Mouse (Mus musculus) liver, embryonic 15.5 days (tissue): ENCODE measurements around the gene Cldn16. TPM values are rescaled to one million over a fixed set of nuclear protein-coding genes. Genes with fewer than 3 reads are reported as not detected.

Experiments
- ATAC-seq: fragments of 200-750 bp; cut with Nextera tagmentation; 2 replicates; pipeline ENCODE4 v1.8.0; 2017; ENCODE audit warnings: moderate number of reproducible peaks, mild to moderate bottlenecking, moderate library complexity; ENCODE audit not compliant: insufficient read depth
- H3K27ac ChIP-seq: fragments of 300-500 bp; sonication (generic); replicated peaks from 2 replicates; pipeline ENCODE4 v1.5.1; 2015; ENCODE audit warnings: mild to moderate bottlenecking, inconsistent platforms
- H3K27me3 ChIP-seq: fragments of 300-500 bp; sonication (generic); 2 replicates; pipeline ENCODE4 v1.6.1; 2015; ENCODE audit warnings: mild to moderate bottlenecking, inconsistent platforms
- H3K36me3 ChIP-seq: fragments of 300-500 bp; sonication (generic); replicated peaks from 2 replicates; pipeline ENCODE4 v1.6.1; 2015; ENCODE audit warnings: moderate library complexity, mild to moderate bottlenecking, inconsistent platforms
- H3K4me1 ChIP-seq: fragments of 300-500 bp; sonication (generic); replicated peaks from 2 replicates; pipeline ENCODE4 v1.6.1; 2015; ENCODE audit warnings: inconsistent platforms
- H3K4me2 ChIP-seq: fragments of 300-500 bp; sonication (generic); 2 replicates; pipeline ENCODE4 v1.6.1; 2015; ENCODE audit warnings: moderate library complexity, mild to moderate bottlenecking, inconsistent platforms
- H3K4me3 ChIP-seq: fragments of 300-500 bp; sonication (generic); replicated peaks from 2 replicates; pipeline ENCODE4 v1.5.1; 2015; ENCODE audit warnings: mild to moderate bottlenecking, inconsistent platforms
- H3K9ac ChIP-seq: fragments of 300-500 bp; sonication (generic); 2 replicates; pipeline ENCODE4 v1.6.1; 2015; ENCODE audit warnings: moderate library complexity, mild to moderate bottlenecking, inconsistent platforms
- H3K9me3 ChIP-seq: fragments of 300-500 bp; sonication (generic); replicated peaks from 2 replicates; pipeline ENCODE4 v1.6.1; 2016; ENCODE audit warnings: inconsistent platforms
- WGBS: fragments of 180-500 bp; shearing (Covaris S2); methylation state at CpG from one replicate; pipeline ENCODE4 v1.1.7; 2015; ENCODE audit warnings: mixed read lengths; ENCODE audit not compliant: insufficient replicate concordance; 5-methylcytosine and 5-hydroxymethylcytosine counted together
- polyA plus RNA-seq: library from polyadenylated mRNA; unstranded; fragments of >200 nt; fragmentation: Nextera tagmentation; extraction: Ambion mirVana; gene quantifications from 2 replicates; pipeline ENCODE4 v1.2.1, GENCODE M21; 2015

Cldn16 gene
- polyA plus RNA-seq, result not detected in 2 replicates

DNA sequence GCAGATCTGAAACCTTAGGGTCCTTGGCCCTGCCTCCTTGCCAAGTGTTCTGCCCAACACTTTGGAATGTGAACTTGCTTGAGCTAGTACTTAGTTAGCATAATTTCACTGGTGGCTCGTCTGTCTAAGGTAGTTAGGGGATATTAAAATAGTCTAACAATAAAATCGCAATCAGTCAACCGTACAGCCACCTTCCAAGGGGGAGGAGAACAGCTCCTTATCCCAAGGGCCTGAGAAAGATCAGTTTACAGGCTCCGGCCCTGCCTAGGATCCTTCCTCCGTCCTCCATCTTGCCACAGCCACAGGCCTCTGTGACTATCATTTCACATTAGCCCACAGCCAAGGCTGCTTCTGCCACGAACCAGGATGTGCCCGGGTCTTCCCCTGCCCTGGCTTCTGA is at the start of gene Cldn16:
Gene Cldn16, plus strand, starts transcription at position 301 of the 400 bp plus-strand sequence.
- no peak within 1 kb of the TSS for H3K27ac ChIP-seq
- H3K4me2 ChIP-seq, result no peak within 1 kb of the TSS
- H3K9me3 ChIP-seq, result no peaks in the 10 kb centered on the region
- WGBS, result 69% methylated on average over 7 of the region's 7 CpGs
- H3K27me3 ChIP-seq, result no peaks in the 10 kb centered on the region
- H3K4me3 ChIP-seq, result no peak within 1 kb of the TSS
- H3K4me1 ChIP-seq, result no peaks in the 10 kb centered on the region
- no peak for ATAC-seq
- H3K9ac ChIP-seq, result no peak within 1 kb of the TSS
- no peaks in the 10 kb centered on the region for H3K36me3 ChIP-seq

DNA sequence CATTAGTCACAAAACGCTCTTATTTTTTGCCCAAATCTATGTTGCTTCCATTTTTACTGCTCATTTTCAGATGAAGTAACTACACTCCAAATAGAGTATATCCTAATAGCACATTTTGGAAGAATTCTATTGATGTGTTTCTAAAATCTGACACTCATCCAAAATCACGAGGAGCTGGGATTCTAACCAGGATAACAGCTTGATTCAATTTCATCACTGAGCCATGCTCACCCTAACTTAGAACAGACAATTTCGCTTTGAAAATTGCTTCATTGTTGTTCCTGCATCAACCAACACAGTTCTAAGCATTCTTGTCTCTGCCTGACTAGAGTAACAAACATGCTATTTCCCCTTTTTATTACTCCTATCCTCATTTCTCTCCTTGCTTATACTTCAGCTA is 44.3 kb upstream of the Cldn16 start:
- WGBS, result 51% methylated on average over 3 of the region's 3 CpGs
- Histone ChIP-seq H3K27me3 (no peaks in the 10 kb centered on the region), H3K4me3 (no peak overlapping the region), H3K4me1 (no peaks in the 10 kb centered on the region), H3K27ac (no peak overlapping the region), H3K4me2 (no peak overlapping the region), H3K9ac (no peak overlapping the region), H3K36me3 (no peaks in the 10 kb centered on the region), H3K9me3 (no peaks in the 10 kb centered on the region)
- ATAC-seq, result no peak

DNA sequence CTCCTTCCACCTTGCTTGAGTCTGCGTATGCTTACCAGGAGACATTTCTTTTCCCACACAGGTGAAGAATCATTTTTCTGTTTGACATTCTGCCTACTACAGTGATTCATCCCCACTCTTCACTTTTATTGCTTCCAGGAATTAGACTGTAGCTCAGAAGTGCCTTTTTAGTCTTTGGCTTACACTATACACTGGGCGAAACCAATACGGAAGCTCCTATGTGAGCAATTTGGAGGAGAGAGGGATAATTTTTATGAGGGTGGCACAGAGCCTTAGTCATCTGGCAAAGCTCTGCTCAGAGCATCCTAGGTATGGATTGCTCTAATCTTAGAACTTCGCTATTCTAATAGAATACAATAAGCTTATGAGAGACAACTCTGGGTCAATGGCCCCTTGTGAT is 40.9 kb upstream of the Cldn16 start:
- no peak overlapping the region for H3K4me2 ChIP-seq
- ATAC-seq, result no peak
- H3K4me1 ChIP-seq, result no peaks in the 10 kb centered on the region
- no peaks in the 10 kb centered on the region for H3K36me3 ChIP-seq
- no peaks in the 10 kb centered on the region for H3K9me3 ChIP-seq
- H3K9ac ChIP-seq, result no peak overlapping the region
- 76% methylated on average over 4 of the region's 4 CpGs for WGBS
- no peak overlapping the region for H3K27ac ChIP-seq
- no peak overlapping the region for H3K4me3 ChIP-seq
- H3K27me3 ChIP-seq, result no peaks in the 10 kb centered on the region

DNA sequence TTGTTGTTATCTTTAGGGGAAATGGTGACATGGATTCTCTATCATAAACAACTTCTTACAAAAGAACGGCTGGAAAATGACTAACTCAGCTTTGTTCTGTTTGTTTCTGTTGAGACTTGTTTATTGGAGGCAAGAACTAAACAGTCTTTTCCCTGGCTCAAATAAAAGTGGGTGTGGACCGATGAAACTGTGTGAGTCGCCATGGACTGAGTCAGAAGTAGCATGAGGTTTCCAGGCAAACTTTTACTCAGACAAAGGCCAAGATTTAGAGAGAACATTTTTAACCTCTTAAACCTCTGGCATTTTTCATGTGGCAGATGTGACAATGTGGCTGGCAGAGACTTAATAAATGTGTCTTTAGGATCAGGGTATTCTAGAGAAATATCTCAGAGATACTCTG is 32.7 kb upstream of the Cldn16 start:
- H3K9me3 ChIP-seq, result no peaks in the 10 kb centered on the region
- 49% methylated on average over 3 of the region's 3 CpGs for WGBS
- no peak for ATAC-seq

DNA sequence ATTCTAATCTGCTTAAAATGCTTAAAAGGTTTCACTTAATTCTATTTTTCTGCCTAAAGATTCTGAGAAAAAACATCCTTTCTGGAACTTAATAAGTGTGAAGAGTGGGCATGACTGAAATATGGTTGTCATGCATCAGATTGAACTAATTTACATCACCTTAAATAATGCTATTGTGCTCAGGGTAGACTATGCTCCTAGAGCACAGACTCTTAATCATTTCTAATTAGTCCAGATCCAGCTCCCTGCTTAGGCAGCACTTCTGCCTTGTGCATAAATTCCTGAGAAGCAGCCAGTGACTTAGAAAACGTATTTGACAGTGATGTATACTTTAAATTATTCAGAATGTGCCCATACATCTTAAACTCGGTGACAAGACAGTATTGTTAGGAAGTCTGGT is 29.4 kb upstream of the Cldn16 start:
- no peaks in the 10 kb centered on the region for H3K36me3 ChIP-seq
- H3K27ac ChIP-seq, result no peak overlapping the region
- no peaks in the 10 kb centered on the region for H3K27me3 ChIP-seq
- 34% methylated on average over 2 of the region's 2 CpGs for WGBS
- ATAC-seq, result no peak
- no peaks in the 10 kb centered on the region for H3K9me3 ChIP-seq
- H3K4me3 ChIP-seq, result no peak overlapping the region
- no peaks in the 10 kb centered on the region for H3K4me1 ChIP-seq
- H3K4me2 ChIP-seq, result no peak overlapping the region
- H3K9ac ChIP-seq, result no peak overlapping the region

More for the DNA sequence above, 32.7 kb upstream of the Cldn16 start:
- Histone ChIP-seq H3K4me3 (no peak overlapping the region), H3K27ac (no peak overlapping the region), H3K9ac (no peak overlapping the region), H3K4me1 (no peaks in the 10 kb centered on the region), H3K4me2 (no peak overlapping the region), H3K36me3 (no peaks in the 10 kb centered on the region), H3K27me3 (no peaks in the 10 kb centered on the region)

DNA sequence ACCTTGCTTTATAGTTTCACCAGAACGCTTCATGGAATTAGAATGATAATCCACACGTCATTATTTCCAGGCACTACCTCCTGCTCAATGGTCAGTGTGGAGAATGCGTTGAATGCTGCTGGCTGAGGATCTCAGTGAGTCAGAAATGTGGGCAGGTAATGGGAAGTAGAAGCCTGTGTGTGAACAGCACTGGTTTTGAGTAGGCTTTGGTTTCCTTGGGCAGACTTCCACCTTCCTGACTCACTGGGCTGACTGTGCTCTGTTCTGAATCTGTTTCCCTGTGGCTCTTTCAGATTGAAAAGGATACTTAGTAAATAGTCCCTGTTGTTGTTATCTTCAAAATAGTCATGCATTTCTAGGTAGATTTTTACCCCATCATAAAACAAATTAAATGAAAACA is 22.9 kb upstream of the Cldn16 start:
- Histone ChIP-seq H3K4me2 (no peak overlapping the region), H3K27me3 (no peaks in the 10 kb centered on the region), H3K4me3 (no peak overlapping the region), H3K9ac (no peak overlapping the region), H3K36me3 (no peaks in the 10 kb centered on the region), H3K9me3 (no peaks in the 10 kb centered on the region), H3K27ac (no peak overlapping the region), H3K4me1 (no peaks in the 10 kb centered on the region)
- 60% methylated on average over 3 of the region's 3 CpGs for whole genome bisulfite sequencing
- ATAC-seq, result no peak

DNA sequence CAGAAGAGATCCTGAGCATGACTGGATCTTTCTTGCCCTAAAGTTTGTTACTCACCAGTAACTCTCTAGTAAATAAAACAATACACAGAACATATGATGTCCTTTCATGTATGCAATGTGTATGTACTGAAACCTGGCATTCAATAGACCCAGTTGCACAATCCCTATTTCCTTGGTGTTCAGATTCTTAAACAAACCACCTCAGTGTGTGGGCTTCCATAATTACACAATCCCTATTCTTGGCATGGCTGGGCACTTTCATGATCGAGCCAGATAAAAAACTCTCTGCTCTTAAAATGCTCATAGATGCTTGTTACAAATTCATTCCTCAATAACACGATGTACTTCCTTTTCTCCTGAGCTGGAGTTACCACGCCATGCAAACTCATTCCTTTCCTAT is 21.8 kb upstream of the Cldn16 start:
- Histone ChIP-seq H3K4me2 (no peak overlapping the region), H3K27me3 (no peaks in the 10 kb centered on the region), H3K27ac (no peak overlapping the region), H3K4me1 (no peaks in the 10 kb centered on the region), H3K4me3 (no peak overlapping the region), H3K36me3 (no peaks in the 10 kb centered on the region), H3K9ac (no peak overlapping the region), H3K9me3 (no peaks in the 10 kb centered on the region)
- no peak for ATAC-seq
- 61% methylated on average over 3 of the region's 3 CpGs for WGBS

DNA sequence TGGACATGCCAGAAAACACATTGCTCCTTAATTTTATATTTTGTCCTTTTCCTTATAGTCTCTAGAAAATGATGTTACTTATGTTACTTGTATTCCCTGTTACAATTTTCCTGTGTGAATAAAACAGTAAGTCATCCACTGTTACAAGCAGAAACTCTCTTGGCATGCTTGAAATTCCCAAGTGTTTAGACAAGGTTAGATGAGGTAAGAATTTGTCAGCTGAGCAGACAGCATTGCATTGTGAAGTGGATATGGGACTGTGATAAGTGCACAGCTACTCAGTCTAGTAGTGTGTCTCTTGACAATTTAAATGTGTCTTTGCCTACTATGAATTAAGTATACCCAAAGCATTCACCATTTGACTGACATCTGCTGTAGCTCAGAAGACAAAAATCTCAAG is 18.1 kb upstream of the Cldn16 start:
- Histone ChIP-seq H3K9ac (no peak overlapping the region), H3K36me3 (no peaks in the 10 kb centered on the region), H3K27me3 (no peaks in the 10 kb centered on the region), H3K4me1 (no peaks in the 10 kb centered on the region), H3K4me2 (no peak overlapping the region), H3K9me3 (no peaks in the 10 kb centered on the region), H3K4me3 (no peak overlapping the region), H3K27ac (no peak overlapping the region)
- no peak for ATAC-seq

DNA sequence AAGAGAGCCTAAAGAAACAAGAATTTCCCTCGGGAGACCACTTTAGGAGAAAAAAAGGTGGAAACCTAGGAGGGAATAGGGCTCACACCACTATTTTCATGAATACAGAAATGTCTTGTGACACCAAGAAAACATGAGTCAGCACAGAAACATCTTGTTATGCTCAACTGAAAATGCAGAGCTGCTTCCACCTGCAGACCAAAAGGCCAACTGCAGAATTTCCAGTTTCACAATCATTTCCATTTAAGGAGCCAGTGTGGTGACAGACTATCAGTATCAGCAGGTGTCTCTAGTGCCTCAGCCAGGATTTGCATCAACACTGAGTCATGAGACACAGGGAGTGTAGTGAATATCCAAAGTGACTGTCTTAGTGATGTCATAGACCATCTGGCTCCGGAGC is 15.3 kb upstream of the Cldn16 start:
- 40% methylated on average over 2 of the region's 2 CpGs for WGBS
- Histone ChIP-seq H3K4me2 (no peak overlapping the region), H3K27me3 (no peaks in the 10 kb centered on the region), H3K27ac (no peak overlapping the region), H3K4me1 (no peaks in the 10 kb centered on the region), H3K9me3 (no peaks in the 10 kb centered on the region), H3K4me3 (no peak overlapping the region), H3K9ac (no peak overlapping the region), H3K36me3 (no peaks in the 10 kb centered on the region)
- no peak for ATAC-seq

DNA sequence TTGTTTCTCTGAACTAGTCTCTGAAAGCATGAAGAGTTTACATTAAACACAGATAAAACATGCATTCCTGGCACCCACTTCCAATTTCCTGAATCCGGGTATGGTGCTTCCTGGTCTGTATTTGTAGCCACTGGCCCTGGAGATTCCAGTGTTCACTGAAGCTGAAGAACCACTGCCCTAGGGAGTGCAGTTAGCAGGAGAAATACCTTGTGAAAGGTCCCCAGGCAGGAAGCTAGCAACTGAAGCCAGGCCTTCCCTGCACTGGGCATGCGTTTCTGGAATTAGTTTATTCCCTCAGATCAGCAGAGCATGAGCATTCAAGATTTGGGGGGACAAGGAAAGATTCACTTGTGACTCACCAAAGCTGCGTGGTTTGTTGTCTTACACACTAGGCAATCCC is 8.8 kb upstream of the Cldn16 start:
- H3K36me3 ChIP-seq, result no peaks in the 10 kb centered on the region
- no peak overlapping the region for H3K4me2 ChIP-seq
- H3K9me3 ChIP-seq, result no peaks in the 10 kb centered on the region
- no peak for ATAC-seq
- no peak overlapping the region for H3K27ac ChIP-seq
- WGBS, result 45% methylated on average over 3 of the region's 3 CpGs
- no peaks in the 10 kb centered on the region for H3K4me1 ChIP-seq
- no peak overlapping the region for H3K4me3 ChIP-seq
- no peaks in the 10 kb centered on the region for H3K27me3 ChIP-seq
- H3K9ac ChIP-seq, result no peak overlapping the region

DNA sequence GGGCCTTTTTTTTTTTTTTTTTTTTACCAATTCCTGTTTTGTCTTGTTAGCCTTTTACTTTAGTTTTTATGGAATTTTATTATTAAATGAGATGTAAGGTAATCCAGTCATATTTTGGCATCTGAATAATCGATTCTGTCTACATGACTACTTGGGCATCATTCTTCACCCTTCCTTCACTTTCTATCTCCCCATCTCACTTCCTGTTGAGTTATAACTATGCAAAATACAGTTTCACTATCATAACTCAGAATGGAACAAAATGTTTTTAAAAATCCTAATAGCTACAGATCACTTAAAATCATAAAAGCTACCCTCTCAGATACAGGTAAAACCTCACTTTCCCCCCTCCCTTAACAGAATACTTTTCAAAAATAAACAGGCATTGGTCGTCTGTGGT is 6.8 kb upstream of the Cldn16 start:
- Histone ChIP-seq H3K9ac (no peak overlapping the region), H3K4me3 (no peak overlapping the region), H3K27me3 (no peaks in the 10 kb centered on the region), H3K9me3 (no peaks in the 10 kb centered on the region), H3K27ac (no peak overlapping the region), H3K4me2 (no peak overlapping the region), H3K36me3 (no peaks in the 10 kb centered on the region), H3K4me1 (no peaks in the 10 kb centered on the region)
- WGBS, result 61% methylated on average over 2 of the region's 2 CpGs
- no peak for ATAC-seq

DNA sequence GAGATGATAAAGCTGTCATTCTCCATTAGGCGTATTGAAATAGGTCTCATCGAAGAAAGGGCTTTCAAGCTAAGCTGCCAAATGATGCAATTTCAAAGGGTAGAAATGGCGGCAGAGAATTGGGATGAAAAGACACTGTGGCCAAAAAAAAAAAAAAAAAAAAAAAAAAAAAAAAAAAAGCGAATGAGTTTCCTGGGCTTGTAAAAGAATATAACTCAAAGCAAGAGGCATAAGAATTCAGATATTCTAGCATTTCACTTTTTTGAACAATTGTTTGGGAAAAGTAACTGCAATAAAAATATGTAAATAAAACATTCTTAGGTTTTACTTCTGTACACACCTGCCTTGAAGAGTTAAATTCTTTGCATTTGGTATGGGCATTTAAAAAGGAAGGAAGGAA is 3.6 kb downstream of the Cldn16 start:
- no peaks in the 10 kb centered on the region for H3K27me3 ChIP-seq
- no peak overlapping the region for H3K4me2 ChIP-seq
- H3K4me1 ChIP-seq, result no peaks in the 10 kb centered on the region
- H3K9me3 ChIP-seq, result no peaks in the 10 kb centered on the region
- no peak for ATAC-seq
- no peak overlapping the region for H3K9ac ChIP-seq
- H3K36me3 ChIP-seq, result no peaks in the 10 kb centered on the region
- H3K27ac ChIP-seq, result no peak overlapping the region
- WGBS, result 70% methylated on average over 4 of the region's 4 CpGs
- no peak overlapping the region for H3K4me3 ChIP-seq
